Mouse (Mus musculus) bone marrow macrophage, adult 2 months (primary cell): Measurements from ENCODE around the gene Lpcat1.

Source experiments
- CTCF ChIP-seq: IDR thresholded peaks from 2 replicates; pipeline ENCODE4 v1.5.1; 2012; ENCODE audit warnings: low read depth, mild to moderate bottlenecking, low read length, moderate library complexity
- POLR2A ChIP-seq: IDR thresholded peaks from 2 replicates; pipeline ENCODE4 v1.6.1; 2012; ENCODE audit warnings: mild to moderate bottlenecking, low read depth, low read length, borderline replicate concordance

- TF ChIP-seq CTCF (no peak), POLR2A (no peak)
These were observed 69.8 kb downstream of the Lpcat1 start for GRCm38 (mm10) chr13:73536824-73537223.
